Mouse (Mus musculus): ENCODE measurements around the gene Edn3. TPM values are rescaled to one million over a fixed set of nuclear protein-coding genes. Genes with fewer than 3 reads are reported as not detected.

The Edn3 gene
- polyA plus RNA-seq, 1 experiment from 2014 or later = 4.7 TPM

DNA sequence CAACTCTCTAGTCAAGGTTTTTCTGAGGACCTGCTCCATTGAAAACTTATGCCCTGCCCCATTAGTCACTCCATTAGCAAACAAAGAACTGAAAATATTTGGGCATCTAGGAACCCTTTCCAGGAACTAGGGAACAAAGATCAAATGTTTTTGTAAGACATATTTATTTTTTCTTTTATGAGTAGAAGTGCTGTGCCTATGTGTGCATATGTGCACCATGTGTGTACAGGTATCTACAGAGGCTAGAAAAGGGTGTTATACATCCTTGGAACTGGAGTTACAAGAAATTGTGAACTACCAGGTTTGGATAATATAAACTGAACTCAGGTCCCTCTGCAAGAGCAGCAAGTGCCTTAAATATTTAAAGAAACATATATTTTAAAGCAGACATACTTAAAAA is 28.4 kb downstream of the Edn3 start:
- ATAC-seq (ENCODE audit: low FRiP score) = no peak
- no peak overlapping the region for H3K4me3 ChIP-seq (ENCODE audit: low read depth, low read length)

DNA sequence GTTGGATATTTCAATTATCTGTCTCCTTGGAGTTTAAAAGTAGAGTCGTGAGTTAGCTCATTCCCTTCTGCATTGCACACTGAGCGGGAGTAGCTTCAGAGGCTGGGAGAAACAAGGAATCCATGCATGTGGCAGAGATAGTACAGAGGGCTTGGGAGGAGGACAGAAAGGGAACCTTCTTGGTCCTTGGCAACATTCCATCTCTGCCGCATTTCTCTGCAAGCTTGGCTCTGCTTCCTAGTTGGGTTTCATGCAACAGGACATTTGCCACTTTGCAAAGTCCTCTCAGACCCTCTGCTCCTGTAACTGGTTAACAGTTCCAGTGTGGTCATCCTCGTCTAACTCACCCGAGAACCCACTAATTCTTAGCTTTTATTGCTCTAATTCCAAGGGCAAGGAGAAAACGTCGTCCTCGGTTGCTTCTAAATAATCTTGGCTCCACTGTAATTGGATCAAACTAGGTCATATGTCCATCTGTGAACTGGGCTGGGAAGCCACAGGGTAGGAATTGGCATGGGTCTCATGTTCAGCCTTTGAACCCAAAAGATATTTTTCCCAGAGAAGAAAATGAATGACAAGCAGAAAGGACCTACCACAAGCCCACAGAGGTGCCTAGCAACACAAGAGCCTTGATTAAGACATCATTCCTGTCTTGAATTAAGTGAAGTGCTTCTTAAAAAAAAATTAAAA is 32.2 kb downstream of the Edn3 start:
- no peak overlapping the region for H3K4me3 ChIP-seq (ENCODE audit: low read depth, low read length)
- H3K4me2 ChIP-seq = no peak overlapping the region
- no peak for ATAC-seq (ENCODE audit: low FRiP score)
- no peaks in the 10 kb centered on the region for H3K36me3 ChIP-seq (ENCODE audit: control insufficient read depth, insufficient read depth, low read length)
- no peak for DNase-seq (ENCODE audit: low spot score, missing footprints)
- H3K4me1 ChIP-seq (ENCODE audit: control insufficient read depth, insufficient read depth, low read length) = no peaks in the 10 kb centered on the region
- H3K9ac ChIP-seq (ENCODE audit: low read length) = no peak overlapping the region
- 86% methylated on average over 8 of the region's 8 CpGs for WGBS
- no peaks in the 10 kb centered on the region for H3K9me3 ChIP-seq (ENCODE audit: control insufficient read depth, low read length)
- H3K27me3 ChIP-seq (ENCODE audit: control insufficient read depth, insufficient read depth, low read length) = no peaks in the 10 kb centered on the region
- H3K27ac ChIP-seq (ENCODE audit: low read depth, low read length) = no peak overlapping the region

More for the DNA sequence above, 28.4 kb downstream of the Edn3 start:
- Histone ChIP-seq H3K36me3 (ENCODE audit: control insufficient read depth, insufficient read depth, low read length) (no peaks in the 10 kb centered on the region), H3K9me3 (ENCODE audit: control insufficient read depth, low read length) (no peaks in the 10 kb centered on the region), H3K4me1 (ENCODE audit: control insufficient read depth, insufficient read depth, low read length) (no peaks in the 10 kb centered on the region), H3K27ac (ENCODE audit: low read depth, low read length) (no peak overlapping the region), H3K27me3 (ENCODE audit: control insufficient read depth, insufficient read depth, low read length) (no peaks in the 10 kb centered on the region), H3K9ac (ENCODE audit: low read length) (no peak overlapping the region), H3K4me2 (no peak overlapping the region)
- no peak for DNase-seq (ENCODE audit: low spot score, missing footprints)

GRCm38 (mm10) chr2:174793181-174793580 is 32.8 kb downstream of the Edn3 start:
- Histone ChIP-seq H3K27ac (ENCODE audit: low read depth, low read length) (no peak overlapping the region), H3K4me1 (ENCODE audit: control insufficient read depth, insufficient read depth, low read length) (no peaks in the 10 kb centered on the region), H3K9me3 (ENCODE audit: control insufficient read depth, low read length) (no peaks in the 10 kb centered on the region), H3K36me3 (ENCODE audit: control insufficient read depth, insufficient read depth, low read length) (no peaks in the 10 kb centered on the region), H3K4me3 (ENCODE audit: low read depth, low read length) (no peak overlapping the region), H3K9ac (ENCODE audit: low read length) (no peak overlapping the region), H3K4me2 (no peak overlapping the region), H3K27me3 (ENCODE audit: control insufficient read depth, insufficient read depth, low read length) (no peaks in the 10 kb centered on the region)
- WGBS = 78% methylated on average over 1 of the region's 1 CpGs
- DNase-seq (ENCODE audit: low spot score, missing footprints) = no peak
- no peak for ATAC-seq (ENCODE audit: low FRiP score)

- DNase-seq (ENCODE audit: low spot score, missing footprints) (no peak), ATAC-seq (ENCODE audit: low FRiP score) (no peak)
- H3K27me3 ChIP-seq (ENCODE audit: control insufficient read depth, insufficient read depth, low read length) = no peaks in the 10 kb centered on the region
- no peak overlapping the region for H3K9ac ChIP-seq (ENCODE audit: low read length)
- H3K36me3 ChIP-seq (ENCODE audit: control insufficient read depth, insufficient read depth, low read length) = no peaks in the 10 kb centered on the region
- H3K27ac ChIP-seq (ENCODE audit: low read depth, low read length) = no peak overlapping the region
- WGBS = 73% methylated on average over 2 of the region's 2 CpGs
- no peaks in the 10 kb centered on the region for H3K4me1 ChIP-seq (ENCODE audit: control insufficient read depth, insufficient read depth, low read length)
- no peak overlapping the region for H3K4me3 ChIP-seq (ENCODE audit: low read depth, low read length)
- H3K9me3 ChIP-seq (ENCODE audit: control insufficient read depth, low read length) = no peaks in the 10 kb centered on the region
- no peak overlapping the region for H3K4me2 ChIP-seq
Observed at GRCm38 (mm10) chr2:174796998-174797397, 36.6 kb downstream of the Edn3 start.

DNA sequence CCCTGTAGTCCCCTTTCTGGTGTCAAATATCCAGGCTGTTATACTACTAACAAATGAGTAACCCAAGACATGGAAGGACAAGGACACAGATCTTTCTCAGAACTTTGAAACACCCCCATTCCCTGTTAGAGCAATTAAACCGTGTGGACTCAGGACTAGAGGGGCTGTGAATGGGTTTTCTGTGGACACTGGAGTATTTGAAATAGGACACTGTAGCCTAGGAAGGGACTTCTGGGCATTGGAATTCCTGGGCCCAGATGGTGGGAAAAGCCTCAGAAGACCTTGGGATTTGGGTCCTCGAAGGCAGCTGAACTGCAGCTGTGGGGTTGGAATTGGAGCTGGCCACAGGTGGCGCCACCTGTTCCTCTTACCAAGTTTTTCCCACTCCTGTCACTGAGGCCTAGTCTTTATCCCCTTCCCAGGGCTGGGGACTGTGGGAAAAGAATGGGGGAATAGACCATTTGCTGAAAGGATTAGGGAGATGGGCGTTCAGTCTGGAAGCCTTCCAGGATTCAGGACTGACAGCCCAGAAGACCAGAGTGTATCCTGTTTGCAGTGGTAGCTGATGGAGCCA is 37.2 kb downstream of the Edn3 start:
- H3K4me3 ChIP-seq (ENCODE audit: low read depth, low read length) = no peak overlapping the region
- H3K9me3 ChIP-seq (ENCODE audit: control insufficient read depth, low read length) = no peaks in the 10 kb centered on the region
- H3K36me3 ChIP-seq (ENCODE audit: control insufficient read depth, insufficient read depth, low read length) = no peaks in the 10 kb centered on the region
- DNase-seq (ENCODE audit: low spot score, missing footprints) = no peak
- no peak for ATAC-seq (ENCODE audit: low FRiP score)
- no peaks in the 10 kb centered on the region for H3K4me1 ChIP-seq (ENCODE audit: control insufficient read depth, insufficient read depth, low read length)
- H3K9ac ChIP-seq (ENCODE audit: low read length) = no peak overlapping the region
- H3K27me3 ChIP-seq (ENCODE audit: control insufficient read depth, insufficient read depth, low read length) = no peaks in the 10 kb centered on the region
- WGBS = 78% methylated on average over 4 of the region's 4 CpGs
- no peak overlapping the region for H3K27ac ChIP-seq (ENCODE audit: low read depth, low read length)
- no peak overlapping the region for H3K4me2 ChIP-seq

DNA sequence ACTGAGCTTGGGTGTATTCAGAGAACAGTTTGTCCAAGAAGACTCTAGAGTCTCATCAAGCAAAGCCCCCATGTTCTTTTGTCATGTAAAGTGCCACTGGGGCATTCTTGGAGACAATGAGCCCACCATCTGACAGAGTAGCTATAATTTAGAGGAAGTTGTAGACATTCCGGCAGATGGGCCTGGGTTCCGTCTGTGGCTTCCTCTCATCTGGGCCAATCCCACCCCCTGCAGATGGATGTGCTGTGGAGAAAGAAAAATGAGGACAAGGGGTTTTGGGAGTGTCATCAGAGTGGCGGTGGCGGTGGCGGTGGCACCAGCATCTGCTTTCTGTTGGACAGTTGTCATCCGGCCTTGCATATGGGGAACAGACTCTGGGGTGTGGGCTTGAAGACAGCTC is 42.0 kb downstream of the Edn3 start:
- WGBS = 92% methylated on average over 6 of the region's 6 CpGs
- H3K4me1 ChIP-seq (ENCODE audit: control insufficient read depth, insufficient read depth, low read length) = no peaks in the 10 kb centered on the region
- H3K9ac ChIP-seq (ENCODE audit: low read length) = no peak overlapping the region
- no peak overlapping the region for H3K27ac ChIP-seq (ENCODE audit: low read depth, low read length)
- no peaks in the 10 kb centered on the region for H3K27me3 ChIP-seq (ENCODE audit: control insufficient read depth, insufficient read depth, low read length)
- DNase-seq (ENCODE audit: low spot score, missing footprints) = no peak
- no peak overlapping the region for H3K4me2 ChIP-seq
- no peak overlapping the region for H3K4me3 ChIP-seq (ENCODE audit: low read depth, low read length)
- H3K9me3 ChIP-seq (ENCODE audit: control insufficient read depth, low read length) = no peaks in the 10 kb centered on the region; the same call in 1 of the 2 replicates
- no peaks in the 10 kb centered on the region for H3K36me3 ChIP-seq (ENCODE audit: control insufficient read depth, insufficient read depth, low read length)
- ATAC-seq (ENCODE audit: low FRiP score) = no peak

- H3K27me3 ChIP-seq (ENCODE audit: control insufficient read depth, insufficient read depth, low read length) = no peaks in the 10 kb centered on the region
- DNase-seq (ENCODE audit: low spot score, missing footprints) = no peak
- H3K36me3 ChIP-seq (ENCODE audit: control insufficient read depth, insufficient read depth, low read length) = no peaks in the 10 kb centered on the region
- no peak overlapping the region for H3K4me3 ChIP-seq (ENCODE audit: low read depth, low read length)
- no peak for ATAC-seq (ENCODE audit: low FRiP score)
- H3K4me2 ChIP-seq = no peak overlapping the region
- 86% methylated on average over 1 of the region's 1 CpGs for WGBS
- H3K4me1 ChIP-seq (ENCODE audit: control insufficient read depth, insufficient read depth, low read length) = no peaks in the 10 kb centered on the region
- no peak overlapping the region for H3K27ac ChIP-seq (ENCODE audit: low read depth, low read length)
- H3K9ac ChIP-seq (ENCODE audit: low read length) = no peak overlapping the region
- no peaks in the 10 kb centered on the region; the same call in 1 of the 2 replicates for H3K9me3 ChIP-seq (ENCODE audit: control insufficient read depth, low read length)
Observed at GRCm38 (mm10) chr2:174803661-174804060, 43.2 kb downstream of the Edn3 start.

DNA sequence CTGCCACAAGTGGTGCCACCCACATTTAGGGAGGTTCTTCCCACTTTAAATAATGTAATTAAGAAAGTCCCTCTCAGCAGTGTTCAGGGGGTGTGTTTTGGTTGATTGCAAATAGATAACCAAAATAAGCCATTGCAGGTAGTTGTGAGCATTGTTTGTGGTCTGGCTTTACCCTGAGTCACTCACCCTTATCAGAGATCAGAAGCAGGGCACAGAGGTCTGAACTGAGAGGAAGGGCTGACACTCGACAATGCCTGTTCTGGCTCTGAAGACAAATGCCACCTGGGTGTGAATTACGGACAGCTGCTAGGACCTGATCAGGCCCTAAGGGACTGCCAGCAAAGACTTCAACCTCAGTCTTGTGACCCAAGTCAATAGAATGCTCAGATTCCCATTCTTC is 47.5 kb downstream of the Edn3 start:
- Histone ChIP-seq H3K9me3 (ENCODE audit: control insufficient read depth, low read length) (no peaks in the 10 kb centered on the region; the same call in 1 of the 2 replicates), H3K4me2 (no peak overlapping the region), H3K4me3 (ENCODE audit: low read depth, low read length) (no peak overlapping the region), H3K9ac (ENCODE audit: low read length) (no peak overlapping the region), H3K36me3 (ENCODE audit: control insufficient read depth, insufficient read depth, low read length) (no peaks in the 10 kb centered on the region), H3K4me1 (ENCODE audit: control insufficient read depth, insufficient read depth, low read length) (no peaks in the 10 kb centered on the region), H3K27ac (ENCODE audit: low read depth, low read length) (no peak overlapping the region), H3K27me3 (ENCODE audit: control insufficient read depth, insufficient read depth, low read length) (no peaks in the 10 kb centered on the region)
- DNase-seq (ENCODE audit: low spot score, missing footprints) (no peak), ATAC-seq (ENCODE audit: low FRiP score) (no peak)
- 79% methylated on average over 2 of the region's 2 CpGs for WGBS

GRCm38 (mm10) chr2:174809296-174809695 is 48.9 kb downstream of the Edn3 start:
- Histone ChIP-seq H3K27ac (ENCODE audit: low read depth, low read length) (no peak overlapping the region), H3K4me2 (no peak overlapping the region), H3K27me3 (ENCODE audit: control insufficient read depth, insufficient read depth, low read length) (no peaks in the 10 kb centered on the region), H3K36me3 (ENCODE audit: control insufficient read depth, insufficient read depth, low read length) (no peaks in the 10 kb centered on the region), H3K4me1 (ENCODE audit: control insufficient read depth, insufficient read depth, low read length) (no peaks in the 10 kb centered on the region), H3K9me3 (ENCODE audit: control insufficient read depth, low read length) (no peaks in the 10 kb centered on the region; the same call in 1 of the 2 replicates), H3K9ac (ENCODE audit: low read length) (no peak overlapping the region), H3K4me3 (ENCODE audit: low read depth, low read length) (no peak overlapping the region)
- no peak for DNase-seq (ENCODE audit: low spot score, missing footprints)
- ATAC-seq (ENCODE audit: low FRiP score) = no peak
- 77% methylated on average over 4 of the region's 4 CpGs for WGBS
